Mouse (Mus musculus) gonadal fat pad, adult 2 months (tissue): Measurements from ENCODE around the gene Nfkbid. TPM values are rescaled to one million over a fixed set of nuclear protein-coding genes. Genes with fewer than 3 reads are reported as not detected.

Experiments used
- DNase-seq: peaks from one replicate; pipeline ENCODE4 v3.0.0-alpha.2; 2012; ENCODE audit warnings: low read depth
- polyA plus RNA-seq: library from polyadenylated mRNA; depleted of rRNA; stranded (reverse); fragments of >200 nt; gene quantifications from 2 replicates; pipeline ENCODE4 v1.2.3, GENCODE M21; 2012

Gene Nfkbid
- polyA plus RNA-seq, 1 experiment, result 2.6 TPM

DNA sequence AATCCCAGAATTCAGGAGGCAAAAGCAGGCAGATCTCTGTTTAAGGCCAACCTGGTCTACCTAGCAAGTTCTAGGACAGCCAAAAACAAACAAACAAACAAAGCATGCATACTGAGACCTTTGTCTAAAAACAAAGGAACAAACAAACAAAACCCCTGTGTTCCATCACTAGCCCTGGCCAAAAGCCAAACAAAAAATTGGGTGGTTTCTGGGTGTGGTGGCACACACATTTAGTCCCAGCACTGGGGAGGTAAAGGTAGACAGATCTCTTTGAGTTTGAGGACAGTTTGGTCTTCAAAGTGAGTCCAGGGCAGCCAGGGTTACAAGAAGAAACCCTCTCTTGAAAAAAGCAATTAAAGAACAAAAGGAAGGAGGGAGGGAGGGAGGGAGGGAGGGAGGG, 7.8 kb downstream of the Nfkbid start:
- DNase-seq, result no peak

DNA sequence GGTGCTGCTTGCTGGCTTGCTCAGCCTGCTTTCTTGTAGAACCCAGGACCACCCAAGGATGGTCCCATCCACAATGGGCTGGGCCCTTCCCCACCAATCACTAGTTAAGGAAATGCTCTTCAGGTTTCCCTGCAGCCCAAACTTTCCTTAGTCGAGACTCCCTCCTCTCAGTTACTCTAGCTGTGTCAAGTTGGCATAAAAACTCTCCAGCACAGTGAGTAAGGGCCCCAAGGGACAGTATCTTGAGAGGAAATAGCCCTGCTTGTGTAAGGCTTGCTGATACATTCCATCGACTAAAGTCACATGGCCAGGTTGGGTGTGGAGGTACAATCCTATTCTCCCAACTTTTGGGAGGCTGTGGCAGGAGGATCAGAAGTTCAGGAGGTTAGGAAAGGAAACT, 8.7 kb downstream of the Nfkbid start:
- DNase-seq, result no peak

DNA sequence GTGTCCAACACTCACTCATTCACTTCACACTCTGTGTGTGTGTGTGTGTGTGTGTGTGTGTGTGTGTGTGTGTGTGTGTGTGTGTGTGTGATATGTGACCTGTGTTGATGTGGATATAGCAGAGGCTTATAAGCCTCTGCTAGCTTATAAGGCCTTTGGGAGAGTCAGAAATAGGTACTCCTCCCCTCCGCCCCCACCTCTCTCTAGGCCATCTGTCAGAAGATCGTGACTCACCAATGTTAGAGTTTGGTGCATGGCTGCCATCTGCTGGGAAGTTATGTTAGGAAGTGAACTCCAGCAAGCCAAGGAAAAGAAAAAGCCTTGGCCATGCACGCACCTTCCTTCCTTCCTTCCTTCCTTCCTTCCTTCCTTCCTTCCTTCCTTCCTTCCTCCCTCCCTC, 10.3 kb downstream of the Nfkbid start:
- DNase-seq, result no peak

DNA sequence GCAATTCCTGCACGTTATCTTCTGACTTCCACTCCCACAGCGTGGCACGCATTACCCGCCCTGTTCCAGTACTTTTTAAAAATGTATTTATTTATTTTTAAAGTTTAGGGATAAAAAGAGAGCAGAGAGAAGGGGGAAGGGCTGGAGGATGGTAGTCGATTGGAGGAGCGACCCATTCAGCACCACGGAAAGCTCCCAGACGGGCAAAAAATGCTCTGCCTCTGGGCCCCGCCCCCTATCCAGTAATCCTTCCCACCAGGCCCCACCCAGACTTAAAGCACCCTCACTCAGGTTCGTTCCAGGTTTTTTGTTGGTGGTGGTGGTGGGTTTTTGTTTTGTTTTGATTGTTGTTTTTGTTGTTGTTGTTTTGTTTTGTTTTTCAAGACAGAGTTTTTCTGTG, 12.7 kb downstream of the Nfkbid start:
- no peak for DNase-seq

DNA sequence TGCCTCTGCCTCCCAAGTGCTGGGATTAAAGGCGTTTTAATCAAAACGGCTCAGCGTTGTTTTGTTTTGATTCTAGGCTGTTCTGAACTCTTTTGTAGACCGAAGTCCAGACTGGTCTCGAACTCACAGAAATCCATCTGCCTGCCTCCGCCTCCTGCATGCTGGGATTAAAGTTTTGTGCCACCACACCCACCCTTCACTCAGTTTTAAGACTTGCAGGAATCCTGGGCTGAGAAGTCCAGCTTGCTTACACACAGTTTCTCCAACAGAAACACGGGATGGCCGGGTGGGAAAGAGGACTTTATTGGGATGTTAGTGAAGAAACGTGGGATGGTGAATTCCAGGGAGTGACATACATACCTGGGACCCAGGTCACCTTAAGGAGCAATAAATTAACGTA, 13.2 kb downstream of the Nfkbid start:
- DNase-seq, result no peak

DNA sequence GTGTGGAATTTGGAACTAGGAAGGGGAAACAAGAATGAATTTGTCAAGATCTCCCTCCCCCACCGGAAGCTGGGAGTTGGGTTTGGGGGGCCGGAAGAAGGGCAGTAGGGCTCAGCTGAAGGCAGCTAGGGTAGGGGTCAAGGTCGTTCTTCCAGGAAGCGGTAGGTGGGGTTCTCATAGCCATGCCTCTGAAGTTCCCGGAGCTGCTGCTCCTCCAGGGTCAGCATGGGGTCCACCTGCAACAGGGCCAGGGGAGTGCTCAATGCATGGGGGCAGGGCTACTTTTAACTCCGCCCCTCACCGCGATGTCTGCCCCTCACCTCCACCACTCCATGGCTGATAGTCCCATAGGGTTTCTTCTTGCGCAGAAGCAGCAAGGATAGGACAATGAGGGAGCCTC, 13.6 kb downstream of the Nfkbid start:
- no peak for DNase-seq

DNA sequence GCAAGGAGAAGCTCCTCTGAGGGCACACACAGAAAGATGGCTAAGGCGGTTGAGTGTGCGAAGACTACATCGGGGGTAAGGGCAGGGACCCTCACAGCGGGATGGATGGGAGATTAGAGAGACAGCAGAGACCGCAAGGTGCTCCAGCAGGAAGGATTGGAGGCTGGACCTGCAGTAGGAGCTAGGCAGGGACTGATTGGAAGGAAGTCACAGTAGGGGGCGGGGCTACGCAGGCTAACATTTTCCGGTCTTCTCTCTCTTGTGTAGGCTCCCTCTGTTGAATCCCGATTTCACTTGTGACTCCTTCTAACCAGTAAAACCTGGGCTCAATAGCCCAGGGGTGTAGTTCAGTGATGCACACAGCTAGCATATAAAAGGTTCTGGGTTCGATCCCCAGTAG, 15.3 kb downstream of the Nfkbid start:
- DNase-seq, result no peak

DNA sequence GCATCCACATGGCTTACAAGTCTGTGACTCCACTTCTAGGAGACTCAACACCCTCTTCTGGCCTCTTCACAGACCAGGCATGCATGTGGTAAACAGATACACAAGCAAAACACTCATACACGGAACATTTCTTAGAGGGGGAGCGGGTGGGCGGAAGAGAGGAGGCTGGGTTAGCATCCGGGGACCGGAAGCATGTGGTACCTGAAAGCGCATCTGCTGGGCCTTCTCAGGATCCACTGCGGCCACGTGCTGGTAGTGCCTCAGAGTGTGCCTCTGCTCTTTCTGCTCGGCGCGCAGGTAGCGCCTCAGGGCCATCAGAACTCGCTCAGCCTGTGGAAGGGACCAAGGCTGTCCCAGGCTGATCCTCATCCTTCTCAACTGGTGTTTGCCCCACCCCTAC, 18.2 kb downstream of the Nfkbid start:
- DNase-seq, result no peak

DNA sequence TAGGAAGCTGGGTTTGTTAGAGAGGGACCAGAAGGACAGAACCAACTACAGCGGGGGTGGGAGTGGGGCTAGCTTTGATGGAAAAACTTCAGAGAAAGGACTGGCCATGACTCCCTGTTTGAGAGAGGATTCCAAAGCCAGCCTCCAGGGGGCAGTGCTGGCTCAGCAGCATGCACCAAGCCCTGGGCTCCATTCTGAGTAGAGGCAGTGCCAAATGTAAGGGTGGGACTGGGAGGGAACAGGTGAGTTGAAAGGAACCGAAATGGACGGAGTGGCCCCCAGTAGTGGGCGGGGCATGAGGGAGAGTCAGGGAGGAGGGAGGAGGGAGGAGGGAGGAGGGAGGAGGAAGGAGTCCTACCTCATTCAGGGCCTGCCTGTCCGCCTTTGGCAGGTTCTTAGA, 19.2 kb downstream of the Nfkbid start:
- no peak for DNase-seq

DNA sequence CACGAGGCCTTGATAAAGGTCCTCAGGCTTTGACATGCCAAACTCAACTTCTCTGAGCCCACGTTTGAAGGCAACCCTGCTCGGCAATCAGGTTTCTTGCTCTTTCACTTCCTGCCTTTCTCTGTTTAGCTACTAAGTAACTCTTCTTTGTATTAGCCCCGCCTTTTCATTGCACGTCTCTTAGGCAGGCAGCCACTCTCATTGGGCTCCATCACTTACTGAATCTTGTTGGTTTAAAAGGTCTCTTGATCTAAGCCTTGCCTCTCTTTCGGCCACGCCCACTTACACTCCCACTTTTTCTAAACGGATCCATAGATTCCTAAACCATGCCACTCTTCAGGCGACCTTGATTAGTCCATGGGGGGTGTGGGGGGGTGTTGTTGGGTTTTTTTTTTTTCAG, 22.2 kb downstream of the Nfkbid start:
- DNase-seq, result no peak

DNA sequence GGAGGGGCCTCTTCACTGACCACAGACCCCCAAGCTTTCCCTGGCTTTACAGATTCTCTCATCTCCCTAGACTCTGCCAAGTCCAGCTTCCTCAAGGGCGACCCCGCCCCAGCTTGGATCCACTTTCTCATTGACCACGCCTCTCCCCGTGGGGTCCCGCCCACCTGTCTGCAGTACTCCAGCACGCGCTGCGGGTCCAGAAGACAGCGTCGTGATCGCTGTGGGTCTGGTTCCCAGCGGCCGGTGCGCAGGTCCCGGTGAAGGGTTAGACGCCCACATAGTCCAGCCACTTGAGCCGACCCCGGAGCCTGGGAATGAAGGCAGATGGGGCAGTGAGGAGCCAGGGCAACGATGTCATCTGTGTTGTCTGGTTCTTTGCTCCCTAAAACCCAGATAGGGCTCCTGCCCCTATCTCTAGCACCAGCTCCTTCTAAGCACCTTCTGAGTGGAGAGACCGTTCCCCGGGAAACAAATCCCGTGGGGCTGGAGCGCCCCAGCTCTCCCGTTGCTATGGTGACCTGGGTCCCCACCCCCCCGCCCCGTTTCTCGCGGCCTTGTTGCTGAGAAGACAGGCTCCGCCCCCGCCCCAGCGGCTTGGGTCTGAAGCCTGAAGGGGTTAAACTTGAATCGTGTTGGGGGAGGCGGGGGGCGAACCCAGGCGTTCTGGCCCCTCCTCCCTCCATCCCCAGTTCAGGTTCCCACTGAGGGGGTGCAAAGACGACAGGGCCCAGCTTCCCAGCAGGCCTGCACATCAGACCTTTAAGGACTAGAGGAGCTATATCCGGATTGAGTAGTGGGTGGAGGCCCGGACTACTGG, 22.8 kb downstream of the Nfkbid start:
- DNase-seq, result no peak

DNA sequence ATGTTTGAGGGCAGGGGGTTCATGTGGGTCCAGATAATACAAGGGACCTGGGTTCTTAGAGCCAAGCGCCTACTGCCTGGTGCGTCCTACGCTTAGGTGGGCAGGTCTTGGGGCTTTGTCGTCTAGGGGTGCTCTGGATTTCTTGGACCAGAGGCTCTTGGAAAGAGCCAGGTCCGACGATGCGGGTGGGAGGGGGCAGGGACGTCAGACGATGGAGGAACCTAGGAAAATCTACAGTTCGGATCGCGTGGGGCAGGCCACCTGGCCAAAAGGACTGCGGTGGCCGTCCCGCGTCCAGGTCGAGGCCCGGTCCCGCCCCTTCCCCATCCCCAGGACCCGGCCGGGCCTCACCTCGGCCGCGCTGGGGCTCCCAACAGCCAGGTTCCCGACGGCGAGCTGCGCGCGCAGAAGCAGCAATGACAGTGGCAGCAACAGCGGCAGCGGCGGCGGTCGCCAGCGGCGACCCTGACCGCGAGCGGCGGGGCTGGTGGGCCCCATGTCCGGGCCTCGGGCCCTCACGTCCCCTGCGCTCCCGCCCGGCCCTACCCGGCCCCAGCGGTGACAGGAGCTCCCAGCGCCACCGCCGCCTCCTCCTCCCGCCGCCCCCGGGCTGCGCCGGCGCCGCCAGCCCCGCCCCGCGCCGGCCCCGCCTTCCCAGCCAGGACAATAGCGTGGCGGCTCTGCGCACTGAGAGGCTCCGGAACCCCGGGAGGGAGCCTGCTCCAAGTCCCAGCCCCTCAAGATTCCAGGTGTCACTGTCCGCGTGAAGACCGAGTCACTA, 23.6 kb downstream of the Nfkbid start, which contains the start of gene Aplp1:
Aplp1 (minus strand) TSS at position 565 of the 781 bp plus-strand sequence.
- no peak for DNase-seq

DNA sequence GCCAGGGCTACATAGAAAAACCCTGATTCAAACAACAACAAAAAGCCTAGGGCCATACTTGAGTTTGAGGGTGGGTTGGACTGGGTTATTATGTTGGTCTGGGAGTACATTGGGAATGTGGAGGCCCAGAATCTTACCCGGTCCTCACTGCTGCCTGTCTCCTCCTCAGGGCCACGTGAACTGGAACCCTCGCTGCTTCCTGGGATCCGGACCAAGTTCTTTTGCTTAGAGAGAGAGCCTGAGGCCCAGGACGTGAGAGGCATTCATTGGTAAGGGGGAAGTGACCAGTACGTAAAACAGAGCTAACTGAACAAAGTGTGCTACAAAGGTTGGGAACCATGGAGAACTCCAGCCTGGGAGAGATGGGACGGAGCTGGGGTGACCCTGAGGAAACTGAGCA, 28.7 kb downstream of the Nfkbid start:
- no peak for DNase-seq

DNA sequence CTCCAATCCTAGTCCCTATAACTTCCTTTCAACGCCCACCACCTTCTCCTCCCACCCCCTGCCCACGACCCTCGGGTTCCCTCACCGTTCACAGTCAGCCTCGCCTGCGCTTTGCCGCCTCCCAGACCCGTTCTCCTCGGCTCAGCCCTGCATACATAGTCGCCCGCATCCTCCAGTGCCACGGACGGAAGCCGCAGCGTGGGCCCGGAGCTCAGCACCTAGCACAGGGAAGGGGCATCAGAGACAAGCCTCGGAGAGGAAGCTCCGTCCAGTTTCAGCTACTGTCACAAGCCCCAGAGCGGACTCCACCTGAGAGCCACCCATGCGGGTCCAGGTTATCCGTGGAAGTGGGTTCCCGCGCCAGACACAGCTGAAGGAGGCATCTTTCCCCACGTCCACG, 31.8 kb downstream of the Nfkbid start:
- no peak for DNase-seq

DNA sequence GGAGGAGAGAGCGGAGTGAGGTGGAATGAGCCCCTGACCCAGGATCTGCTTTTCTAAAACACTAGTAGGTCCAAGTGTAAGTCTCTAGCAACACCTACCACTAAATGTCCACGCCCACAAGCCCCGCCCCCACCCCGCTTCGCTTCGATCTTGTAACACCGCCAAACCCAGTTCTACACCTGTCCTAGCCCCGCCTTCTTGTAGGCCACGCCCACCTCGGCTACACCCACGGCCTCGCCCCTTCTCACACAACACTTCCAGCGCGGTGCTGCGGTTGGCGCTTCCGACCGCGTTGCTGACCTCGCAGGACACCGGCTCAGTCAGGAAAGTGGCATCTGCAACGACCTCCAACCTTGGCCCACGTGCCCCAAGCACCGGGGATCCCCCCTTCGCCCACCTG, 32.2 kb downstream of the Nfkbid start:
- DNase-seq, result no peak

DNA sequence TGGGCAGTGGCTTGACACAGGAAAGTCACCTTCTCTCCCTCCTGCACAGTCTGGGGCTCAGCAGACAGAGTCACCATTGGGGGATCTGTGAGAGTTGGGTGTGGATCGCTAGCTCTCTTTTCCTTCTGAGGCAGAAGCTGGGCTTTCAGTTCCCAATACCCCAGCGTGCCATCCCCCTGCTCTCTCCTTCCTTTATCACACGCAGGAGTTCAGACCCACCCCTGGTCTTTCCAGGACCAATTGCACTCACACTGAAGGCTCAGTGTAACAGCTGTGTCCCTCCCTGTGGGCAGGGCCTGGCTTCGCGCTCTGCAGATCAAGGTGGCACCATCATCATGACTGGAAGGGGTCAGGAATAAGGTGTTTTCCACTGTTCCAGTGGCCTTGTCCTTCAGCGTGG, 32.7 kb downstream of the Nfkbid start:
- DNase-seq, result no peak

DNA sequence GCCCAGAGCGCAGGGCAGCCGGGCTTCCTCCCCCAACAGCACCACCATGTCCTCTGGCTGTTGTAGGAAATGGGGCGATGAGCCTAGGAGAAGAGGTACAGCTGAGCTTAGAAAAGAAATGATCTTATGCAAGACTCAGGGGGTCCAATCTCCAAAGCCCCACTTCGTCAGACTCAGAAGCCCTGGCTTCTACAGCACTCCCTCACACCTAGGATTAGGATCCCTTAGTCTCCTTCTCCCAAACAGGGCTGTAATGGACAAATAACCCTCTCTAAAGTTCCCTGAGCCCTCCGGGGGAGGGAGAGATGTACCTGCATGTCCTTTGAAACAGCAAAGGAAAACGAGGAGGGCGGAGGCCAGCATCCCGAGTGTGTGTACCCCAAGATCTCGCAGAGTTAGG, 35.0 kb downstream of the Nfkbid start:
- DNase-seq, result no peak

DNA sequence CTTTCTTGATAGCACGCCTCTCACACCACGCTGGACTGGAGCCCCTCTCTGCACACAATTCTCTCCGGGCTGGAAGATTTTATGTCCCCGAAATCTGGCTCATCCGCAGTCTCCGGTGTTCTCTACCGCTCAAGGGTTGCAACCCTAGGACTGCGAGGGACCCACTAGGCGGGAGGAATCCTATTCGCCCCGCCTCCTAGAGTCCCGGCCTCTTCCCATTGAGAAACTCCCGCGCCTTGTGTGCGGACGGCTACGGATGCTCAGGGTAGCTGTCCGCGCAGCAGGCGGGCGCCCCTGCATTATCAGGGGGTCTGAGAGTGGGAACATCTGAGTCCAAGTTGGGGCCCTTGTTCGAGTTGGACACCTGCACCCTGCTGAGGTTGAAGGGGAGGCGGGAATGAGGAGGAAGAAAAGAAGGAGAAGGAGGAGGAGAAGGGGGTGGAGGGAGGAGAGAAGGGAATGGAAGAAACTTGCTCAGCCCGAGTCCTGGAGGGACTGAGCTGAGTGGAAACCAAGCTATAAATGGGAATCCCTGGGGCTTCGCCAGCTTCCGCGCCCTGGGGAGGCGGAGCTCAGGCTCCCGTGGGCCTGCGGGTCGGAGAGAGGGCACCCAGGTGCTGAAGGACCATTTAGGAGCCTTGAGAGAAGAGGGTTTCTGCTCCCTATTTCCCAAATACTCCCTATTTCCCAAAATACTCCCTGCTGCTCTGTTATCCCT, 35.5 kb downstream of the Nfkbid start:
- DNase-seq, result no peak

DNA sequence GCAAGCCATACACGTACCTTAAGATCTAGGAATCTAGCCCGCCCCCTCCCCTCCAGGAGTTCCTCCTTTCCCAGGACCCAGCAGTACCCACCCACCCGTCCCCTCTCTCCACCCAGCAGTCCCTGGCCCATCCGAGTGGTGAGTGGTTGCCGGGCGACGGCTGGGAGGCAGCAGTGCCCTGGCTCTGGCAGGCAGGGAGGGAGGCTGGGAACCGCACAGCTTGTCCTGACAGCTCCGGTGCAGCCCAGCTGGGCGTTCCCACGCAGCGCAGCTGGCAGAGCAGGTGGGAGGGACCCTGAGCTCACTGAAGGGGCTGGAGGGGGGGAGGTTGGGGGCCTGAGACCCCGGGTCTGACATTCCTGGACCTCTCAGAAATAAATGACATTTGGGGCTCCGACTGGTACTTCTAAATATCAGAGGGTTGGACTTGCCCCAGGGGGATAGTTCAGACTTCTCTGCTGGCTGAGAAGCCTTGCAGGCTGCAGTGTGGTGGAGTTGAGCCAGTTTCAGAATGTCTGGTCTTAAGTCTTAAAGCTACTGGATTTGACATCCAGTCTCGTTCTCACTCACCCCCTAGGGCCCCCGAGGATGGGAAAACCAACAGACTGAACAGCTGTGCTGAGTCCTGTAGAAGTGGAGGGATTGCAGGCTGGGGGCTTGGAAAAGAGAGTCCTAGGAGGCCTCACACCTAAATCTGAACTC, 36.2 kb downstream of the Nfkbid start, which contains the start of the genes Kirrel2 and Nphs1:
Kirrel2 (minus strand) TSS at position 62 of the 702 bp plus-strand sequence.
Nphs1 (plus strand) TSS at position 687 of the 702 bp plus-strand sequence.
- no peak for DNase-seq

DNA sequence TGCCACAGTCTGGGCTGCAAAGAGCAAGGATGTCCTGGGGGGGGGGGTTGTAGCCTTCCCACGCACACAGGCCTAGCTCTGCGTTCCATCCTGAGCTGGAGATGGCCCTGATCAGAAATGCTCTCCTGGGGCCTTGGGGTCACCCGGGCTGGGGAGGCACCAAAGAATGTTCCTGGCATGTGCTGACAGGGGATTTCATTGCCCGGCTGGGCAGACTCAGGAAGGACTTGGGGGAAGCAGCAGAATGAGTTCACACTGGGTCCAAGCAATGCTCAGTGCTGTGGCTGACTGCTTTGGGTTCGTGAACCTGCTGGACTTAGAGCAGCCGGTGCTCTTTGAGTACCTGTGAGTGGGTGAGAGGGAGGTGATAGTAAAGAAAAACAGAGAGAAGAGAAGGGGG, 38.0 kb downstream of the Nfkbid start:
- no peak for DNase-seq

DNA sequence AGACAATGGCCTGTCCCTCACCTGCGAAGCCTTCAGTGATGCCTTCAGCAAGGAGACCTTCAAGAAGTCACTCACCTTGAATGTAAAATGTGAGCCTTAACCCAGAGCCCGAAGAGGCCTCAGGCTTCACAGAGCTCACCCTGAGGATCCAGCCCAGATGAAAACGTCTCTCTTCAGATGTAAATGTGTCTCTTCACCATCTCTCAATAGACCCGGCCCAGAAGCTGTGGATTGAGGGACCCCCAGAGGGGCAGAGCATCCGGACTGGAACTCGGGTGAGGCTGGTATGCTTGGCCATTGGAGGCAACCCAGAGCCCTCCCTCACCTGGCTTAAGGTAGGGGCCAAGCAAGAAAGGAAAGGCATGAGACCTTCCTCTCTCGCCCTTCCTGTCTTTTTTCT, 42.0 kb downstream of the Nfkbid start:
- no peak for DNase-seq

DNA sequence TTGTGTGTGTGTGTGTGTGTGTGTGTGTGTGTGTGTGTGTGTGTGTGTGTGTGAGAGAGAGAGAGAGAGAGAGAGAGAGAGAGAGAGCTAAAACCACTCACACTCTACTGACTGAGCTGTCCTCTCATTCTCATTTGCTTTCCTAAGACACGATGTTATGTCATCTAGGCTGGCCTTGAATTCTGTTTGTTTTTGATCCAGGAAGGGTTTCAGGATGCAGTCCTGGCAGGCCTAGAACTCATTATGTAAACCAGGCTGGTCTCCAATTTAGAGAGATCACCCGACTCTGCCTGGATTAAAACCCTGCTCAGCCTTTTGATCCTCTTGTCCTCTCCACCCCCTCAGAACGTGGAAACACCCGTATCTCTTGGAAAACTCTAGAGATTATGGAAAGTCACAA, 42.5 kb downstream of the Nfkbid start:
- no peak for DNase-seq
